Mouse (Mus musculus) liver, embryonic 13.5 days (tissue): ENCODE results near the gene Tead3. TPM values are rescaled to one million over a fixed set of nuclear protein-coding genes. Genes with fewer than 3 reads are reported as not detected.

ENCODE experiments used
- ATAC-seq: fragments of 200-750 bp; cut with Nextera tagmentation; 2 replicates; pipeline ENCODE4 v1.8.0; 2017; ENCODE audit warnings: low read depth, mild to moderate bottlenecking, moderate number of reproducible peaks, moderate library complexity
- DNase-seq: peaks from one replicate; pipeline ENCODE4 v3.0.0; 2022
- H3K27ac ChIP-seq: fragments of 300-500 bp; sonication (generic); 2 replicates; pipeline ENCODE4 v1.5.1; 2015; ENCODE audit warnings: moderate library complexity, mild to moderate bottlenecking, inconsistent platforms
- H3K27me3 ChIP-seq: fragments of 300-500 bp; sonication (generic); 2 replicates; pipeline ENCODE4 v1.6.1; 2015; ENCODE audit warnings: mild to moderate bottlenecking, inconsistent platforms
- H3K36me3 ChIP-seq: fragments of 300-500 bp; sonication (generic); 2 replicates; pipeline ENCODE4 v1.6.1; 2015; ENCODE audit warnings: mild to moderate bottlenecking, inconsistent platforms
- H3K4me1 ChIP-seq: fragments of 300-500 bp; sonication (generic); replicated peaks from 2 replicates; pipeline ENCODE4 v1.6.1; 2015; ENCODE audit warnings: inconsistent platforms
- H3K4me2 ChIP-seq: fragments of 300-500 bp; sonication (generic); 2 replicates; pipeline ENCODE4 v1.6.1; 2015; ENCODE audit warnings: inconsistent platforms, mild to moderate bottlenecking, moderate library complexity
- H3K4me3 ChIP-seq: fragments of 300-500 bp; sonication (generic); replicated peaks from 2 replicates; pipeline ENCODE4 v1.5.1; 2015; ENCODE audit warnings: mild to moderate bottlenecking, inconsistent platforms
- H3K9ac ChIP-seq: fragments of 300-500 bp; sonication (generic); 2 replicates; pipeline ENCODE4 v1.6.1; 2015; ENCODE audit warnings: mild to moderate bottlenecking, inconsistent platforms
- H3K9me3 ChIP-seq: fragments of 300-500 bp; sonication (generic); replicated peaks from 2 replicates; pipeline ENCODE4 v1.6.1; 2016; ENCODE audit warnings: inconsistent platforms
- WGBS: fragments of 180-500 bp; shearing (Covaris S2); methylation state at CpG from one replicate; pipeline ENCODE4 v1.1.7; 2015; ENCODE audit not compliant: insufficient replicate concordance; 5-methylcytosine and 5-hydroxymethylcytosine counted together
- polyA plus RNA-seq: library from polyadenylated mRNA; unstranded; fragments of >200 nt; fragmentation: Nextera tagmentation; extraction: Ambion mirVana; gene quantifications from 2 replicates; pipeline ENCODE4 v1.2.1, GENCODE M21; 2015

Tead3 gene
- polyA plus RNA-seq, 1 experiment from 2014 or later = 0.76 TPM

- Histone ChIP-seq H3K4me2 (no peak overlapping the region), H3K9me3 (no peaks in the 10 kb centered on the region), H3K9ac (no peak overlapping the region), H3K27me3 (peaks cover 67% of the 10 kb centered on the region), H3K36me3 (no peaks in the 10 kb centered on the region), H3K4me1 (peaks cover 28% of the 10 kb centered on the region), H3K27ac (no peak overlapping the region), H3K4me3 (no peak overlapping the region)
- DNase-seq (no peak), ATAC-seq (no peak)
- WGBS = 80% methylated on average over 12 of the region's 12 CpGs
These were observed 5.3 kb upstream of the Tead3 start for GRCm38 (mm10) chr17:28355871-28356270.

GRCm38 (mm10) chr17:28352018-28352417, 1.4 kb upstream of the Tead3 start:
- H3K9me3 ChIP-seq = no peaks in the 10 kb centered on the region
- peak; percentile 62 for DNase-seq
- H3K27ac ChIP-seq = peak overlapping the region; percentile 74
- ATAC-seq = peak; percentile 76
- H3K4me1 ChIP-seq = peaks cover 64% of the 10 kb centered on the region
- peak overlapping the region; percentile 72 for H3K4me3 ChIP-seq
- peak overlapping the region; percentile 68 for H3K9ac ChIP-seq
- H3K4me2 ChIP-seq = peak overlapping the region; percentile 85
- H3K36me3 ChIP-seq = no peaks in the 10 kb centered on the region
- peaks cover 68% of the 10 kb centered on the region for H3K27me3 ChIP-seq
- WGBS = 2% methylated on average over 11 of the region's 11 CpGs

GRCm38 (mm10) chr17:28351353-28351890, 805 bp upstream of the Tead3 start:
- Histone ChIP-seq H3K4me3 (peak overlapping the region; percentile 72), H3K4me2 (peak overlapping the region; percentile 85), H3K27ac (peak overlapping the region; percentile 74), H3K36me3 (no peaks in the 10 kb centered on the region), H3K4me1 (peaks cover 64% of the 10 kb centered on the region), H3K9me3 (no peaks in the 10 kb centered on the region), H3K9ac (peak overlapping the region; percentile 68), H3K27me3 (peaks cover 66% of the 10 kb centered on the region)
- ATAC-seq = no peak
- DNase-seq = no peak
- 1% methylated on average over 29 of the region's 29 CpGs for WGBS

GRCm38 (mm10) chr17:28349901-28350465, 634 bp downstream of the Tead3 start:
- Histone ChIP-seq H3K4me2 (peak overlapping the region; percentile 85), H3K4me3 (peak overlapping the region; percentile 72), H3K9me3 (no peaks in the 10 kb centered on the region), H3K27ac (peak overlapping the region; percentile 79), H3K36me3 (no peaks in the 10 kb centered on the region), H3K27me3 (peaks cover 80% of the 10 kb centered on the region), H3K4me1 (peaks cover 79% of the 10 kb centered on the region), H3K9ac (peak overlapping the region; percentile 76)
- DNase-seq (peak; percentile 38), ATAC-seq (peak; percentile 35)
- WGBS = under 1% methylated on average over 53 of the region's 54 CpGs

GRCm38 (mm10) chr17:28349264-28349880, 1.2 kb downstream of the Tead3 start:
- peaks cover 86% of the 10 kb centered on the region for H3K27me3 ChIP-seq
- 25% methylated on average over 13 of the region's 13 CpGs for WGBS
- H3K4me1 ChIP-seq = peaks cover 85% of the 10 kb centered on the region
- H3K36me3 ChIP-seq = no peaks in the 10 kb centered on the region
- peak overlapping the region; percentile 85 for H3K4me2 ChIP-seq
- no peaks in the 10 kb centered on the region for H3K9me3 ChIP-seq
- peak overlapping the region; percentile 79 for H3K27ac ChIP-seq
- H3K9ac ChIP-seq = peak overlapping the region; percentile 76
- peak overlapping the region; percentile 72 for H3K4me3 ChIP-seq
- ATAC-seq (no peak), DNase-seq (no peak)

- DNase-seq = no peak
- Histone ChIP-seq H3K4me1 (peaks cover 84% of the 10 kb centered on the region), H3K36me3 (no peaks in the 10 kb centered on the region), H3K4me3 (no peak overlapping the region), H3K4me2 (peak overlapping the region; percentile 85), H3K9ac (peak overlapping the region; percentile 76; the same call in 1 of the 2 replicates), H3K27ac (no peak overlapping the region), H3K9me3 (no peaks in the 10 kb centered on the region), H3K27me3 (peaks cover 85% of the 10 kb centered on the region)
- WGBS = 35% methylated on average over 6 of the region's 6 CpGs
- no peak for ATAC-seq
These were observed 2.4 kb downstream of the Tead3 start for GRCm38 (mm10) chr17:28348211-28348610.

- H3K4me2 ChIP-seq = no peak overlapping the region
- no peaks in the 10 kb centered on the region for H3K9me3 ChIP-seq
- peaks cover 77% of the 10 kb centered on the region for H3K4me1 ChIP-seq
- H3K27me3 ChIP-seq = peaks cover 84% of the 10 kb centered on the region
- no peak overlapping the region for H3K4me3 ChIP-seq
- no peak for DNase-seq
- no peaks in the 10 kb centered on the region for H3K36me3 ChIP-seq
- no peak overlapping the region for H3K27ac ChIP-seq
- ATAC-seq = no peak
- no peak overlapping the region for H3K9ac ChIP-seq
- WGBS = 66% methylated on average over 10 of the region's 10 CpGs
These were observed 3.3 kb downstream of the Tead3 start for GRCm38 (mm10) chr17:28347327-28347726.

GRCm38 (mm10) chr17:28345882-28346281, 4.7 kb downstream of the Tead3 start:
- Histone ChIP-seq H3K9ac (no peak overlapping the region), H3K4me1 (peaks cover 73% of the 10 kb centered on the region), H3K27ac (no peak overlapping the region), H3K9me3 (no peaks in the 10 kb centered on the region), H3K4me3 (no peak overlapping the region), H3K4me2 (0 out of 2 replicates have a peak overlapping the region, but pooled peaks have one; percentile 0), H3K36me3 (no peaks in the 10 kb centered on the region), H3K27me3 (peaks cover 73% of the 10 kb centered on the region)
- 15% methylated on average over 10 of the region's 10 CpGs for WGBS
- ATAC-seq (no peak), DNase-seq (no peak)

GRCm38 (mm10) chr17:28345271-28345721, 5.3 kb downstream of the Tead3 start:
- no peak overlapping the region for H3K27ac ChIP-seq
- ATAC-seq = no peak

GRCm38 (mm10) chr17:28344670-28345069, 5.9 kb downstream of the Tead3 start:
- no peaks in the 10 kb centered on the region for H3K9me3 ChIP-seq
- H3K27me3 ChIP-seq = peaks cover 63% of the 10 kb centered on the region
- no peak for DNase-seq
- peaks cover 68% of the 10 kb centered on the region for H3K4me1 ChIP-seq
- ATAC-seq = no peak
- no peak overlapping the region for H3K4me3 ChIP-seq
- H3K36me3 ChIP-seq = peaks cover 6% of the 10 kb centered on the region; the same call in 1 of the 2 replicates
- no peak overlapping the region for H3K4me2 ChIP-seq
- H3K9ac ChIP-seq = no peak overlapping the region
- whole genome bisulfite sequencing = 58% methylated on average over 3 of the region's 3 CpGs
- peak overlapping the region; percentile 5; the same call in 1 of the 2 replicates for H3K27ac ChIP-seq

More at GRCm38 (mm10) chr17:28345271-28345721, 5.3 kb downstream of the Tead3 start:
- no peaks in the 10 kb centered on the region for H3K36me3 ChIP-seq
- H3K27me3 ChIP-seq = peaks cover 69% of the 10 kb centered on the region
- H3K4me3 ChIP-seq = no peak overlapping the region
- 16% methylated on average over 8 of the region's 8 CpGs for WGBS
- peaks cover 73% of the 10 kb centered on the region for H3K4me1 ChIP-seq
- no peak for DNase-seq
- no peak overlapping the region for H3K9ac ChIP-seq
- H3K9me3 ChIP-seq = no peaks in the 10 kb centered on the region
- H3K4me2 ChIP-seq = 0 out of 2 replicates have a peak overlapping the region, but pooled peaks have one; percentile 0

GRCm38 (mm10) chr17:28344050-28344607, 6.5 kb downstream of the Tead3 start:
- WGBS = 31% methylated on average over 4 of the region's 4 CpGs
- Histone ChIP-seq H3K4me1 (peaks cover 63% of the 10 kb centered on the region), H3K27ac (no peak overlapping the region), H3K36me3 (peaks cover 7% of the 10 kb centered on the region; the same call in 1 of the 2 replicates), H3K4me3 (no peak overlapping the region), H3K4me2 (no peak overlapping the region), H3K9me3 (no peaks in the 10 kb centered on the region), H3K27me3 (peaks cover 57% of the 10 kb centered on the region), H3K9ac (no peak overlapping the region)
- ATAC-seq = no peak
- no peak for DNase-seq
